Mouse (Mus musculus): ENCODE measurements around the gene Ccdc144b.

DNA sequence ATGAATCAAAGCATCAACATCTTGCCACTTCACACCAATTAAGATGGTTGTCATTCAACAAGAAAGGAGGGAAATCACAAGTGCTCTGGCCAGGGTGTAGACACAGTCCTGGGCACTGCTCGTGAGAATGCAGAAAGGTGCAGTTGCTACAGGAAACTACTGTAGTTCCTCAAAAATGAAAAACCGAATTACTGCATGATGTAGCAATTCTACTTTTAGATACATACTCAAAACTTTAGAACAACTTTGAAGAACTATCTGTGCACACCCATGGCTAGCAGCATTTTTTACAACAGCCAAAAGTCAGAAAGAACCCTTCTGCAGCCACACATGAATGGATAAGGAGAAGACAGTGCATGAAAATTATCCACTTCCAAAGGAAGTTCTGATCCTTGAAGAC lies 86.9 kb downstream of the Ccdc144b start:
- TF ChIP-seq CTCF (IDR thresholded peaks at IDR 0.05): no peak
- no peak for TF ChIP-seq POLR2A (IDR thresholded peaks at IDR 0.05; ENCODE audit: insufficient read depth, low read depth, low read length)
- no peak for TF ChIP-seq EP300 (IDR thresholded peaks at IDR 0.05; ENCODE audit: insufficient read depth, low read depth, low read length)
